ENCODE assay signal across 21 mouse cellular contexts in the genomic region with DNA sequence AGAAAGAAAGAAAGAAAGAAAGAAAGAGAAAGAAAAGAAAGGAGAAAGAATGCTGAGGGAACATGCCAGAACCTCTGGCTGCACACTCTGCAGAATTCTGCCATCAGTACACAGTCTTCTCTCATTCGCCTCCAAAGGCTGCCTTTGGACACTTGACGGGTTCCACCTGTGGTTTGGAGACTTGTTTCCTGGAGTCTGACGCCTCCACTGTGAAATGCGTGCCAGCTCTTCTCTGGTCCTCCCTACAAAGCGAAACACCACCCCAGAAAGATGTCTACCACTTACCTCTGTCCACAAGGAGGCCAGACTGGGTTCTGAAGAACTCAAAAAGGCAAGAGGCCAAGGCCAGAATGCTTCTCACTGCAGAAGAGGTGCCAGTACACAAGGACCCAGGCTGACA. TPM values are rescaled to one million over a fixed set of nuclear protein-coding genes. Genes with fewer than 3 reads are reported as not detected.
"Had no signal": no experiment of that assay in that cellular context is flagged by ENCODE, and none has a peak within 500 bp of the region (broad histone marks: within the 10 kb centered on the region; RNA-seq: fewer than 3 reads in every experiment).

No protein-coding gene starts in this region.

- DNase-seq: kidney, adult 2 months; thymus, postnatal 4 days had no signal

- H3K9me3 ChIP-seq: kidney, embryonic 15.5 days; limb, embryonic 10.5 days; liver, embryonic 15.5 days; midbrain, embryonic 15.5 days; neural tube, embryonic 12.5 days had no signal

- H3K9ac ChIP-seq: kidney, embryonic 15.5 days; liver, embryonic 15.5 days; midbrain, embryonic 15.5 days; neural tube, embryonic 12.5 days had no signal

- H3K36me3 ChIP-seq: kidney, embryonic 15.5 days; limb, embryonic 10.5 days; liver, embryonic 15.5 days; midbrain, embryonic 15.5 days; neural tube, embryonic 12.5 days had no signal

- H3K27ac ChIP-seq: kidney, embryonic 15.5 days; left cerebral cortex, adult 2 months; limb, embryonic 10.5 days; liver, embryonic 15.5 days; macrophage; midbrain, embryonic 15.5 days; neural tube, embryonic 12.5 days; stomach, postnatal 0 days had no signal

- H3K4me2 ChIP-seq: kidney, embryonic 15.5 days; liver, embryonic 11.5 days; liver, embryonic 15.5 days; midbrain, embryonic 11.5 days; midbrain, embryonic 15.5 days; neural tube, embryonic 12.5 days had no signal

- ATAC-seq: intestine, embryonic 16.5 days; midbrain, embryonic 15.5 days had no signal

- H3K4me1 ChIP-seq: limb, embryonic 10.5 days; liver, embryonic 15.5 days; megakaryocyte, embryonic 14.5 days; midbrain, embryonic 15.5 days; neural tube, embryonic 12.5 days had no signal

- H3K4me3 ChIP-seq: kidney, embryonic 15.5 days; left cerebral cortex, adult 2 months; limb, embryonic 10.5 days; liver, embryonic 15.5 days; megakaryocyte, embryonic 14.5 days; midbrain, embryonic 15.5 days; neural tube, embryonic 12.5 days had no signal

- H3K27me3 ChIP-seq: midbrain, embryonic 15.5 days had no signal

RNA-seq across cellular contexts. Expression of gene 1700018G05Rik, which starts 8.6 kb away (rescaled TPM):
- total RNA-seq: layer of hippocampus, adult 8-10 months; layer of hippocampus, postnatal 14 days; left cerebral cortex, adult 2 months; left cerebral cortex, postnatal 14 days; monocyte, adult 5-6 weeks; neutrophil, adult 5-6 weeks had no signal
- polyA plus RNA-seq: intestine, embryonic 16.5 days; kidney, adult 2 months; kidney, embryonic 15.5 days; large intestine, adult 2 months; limb, embryonic 10.5 days; limb, embryonic 14.5 days; liver, embryonic 11.5 days; liver, embryonic 15.5 days; macrophage; midbrain, embryonic 11.5 days; midbrain, embryonic 15.5 days; neural tube, embryonic 12.5 days; stomach, postnatal 0 days had no signal

RNA-seq across cellular contexts. Expression of gene 1700011M02Rik, which starts 28.0 kb away (rescaled TPM):
- total RNA-seq: layer of hippocampus, adult 8-10 months; layer of hippocampus, postnatal 14 days; left cerebral cortex, adult 2 months; left cerebral cortex, postnatal 14 days; monocyte, adult 5-6 weeks; neutrophil, adult 5-6 weeks had no signal
- polyA plus RNA-seq: intestine, embryonic 16.5 days; kidney, adult 2 months; kidney, embryonic 15.5 days; large intestine, adult 2 months; limb, embryonic 10.5 days; limb, embryonic 14.5 days; liver, embryonic 11.5 days; liver, embryonic 15.5 days; macrophage; midbrain, embryonic 11.5 days; midbrain, embryonic 15.5 days; neural tube, embryonic 12.5 days; stomach, postnatal 0 days had no signal

RNA-seq across cellular contexts. Expression of gene Dmrtc1a, which starts 28.3 kb away (rescaled TPM):
- total RNA-seq: monocyte, adult 5-6 weeks; neutrophil, adult 5-6 weeks had no signal
- polyA plus RNA-seq: large intestine, adult 2 months; liver, embryonic 15.5 days; macrophage had no signal
